Mouse (Mus musculus): Measurements from ENCODE around the gene Gm428.
"Not testable (repeated sequence)": the region's sequence is repeated elsewhere in the genome, so short reads cannot be mapped to it uniquely, and the experiment has no call there.

Gm428 gene

GRCm38 (mm10) chr4:73683216-73683615 is at the start of gene Gm428:
Gene Gm428 (plus strand): TSS chr4:73683516.
- in situ Hi-C loops (cut with MboI, MseI) = not testable (repeated sequence)

GRCm38 (mm10) chr4:73637821-73638220 is 45.5 kb upstream of the Gm428 start, which contains the start of gene Gm11236:
Gene Gm11236 (plus strand): TSS chr4:73638121.
- in situ Hi-C loops (cut with MboI, MseI) = not testable (repeated sequence)

GRCm38 (mm10) chr4:73661864-73662263 is 21.5 kb upstream of the Gm428 start:
- in situ Hi-C loops (cut with MboI, MseI) = not testable (repeated sequence)

GRCm38 (mm10) chr4:73668054-73668453 is 15.3 kb upstream of the Gm428 start, which contains the start of gene Gm11239:
Gene Gm11239 (plus strand): TSS chr4:73668354.
- in situ Hi-C loops (cut with MboI, MseI) = not testable (repeated sequence)

GRCm38 (mm10) chr4:73718761-73719160 is 35.4 kb downstream of the Gm428 start:
- in situ Hi-C loops (cut with MboI, MseI) = no loop called here

GRCm38 (mm10) chr4:73719819-73720218 is 36.5 kb downstream of the Gm428 start:
- in situ Hi-C loops (cut with MboI, MseI) = no loop called here

Measured in regulatory T cell (primary cell).